Mouse (Mus musculus): Measurements from ENCODE around the gene Rpap2.
A peak's percentile ranks its signal among the peaks of the same experiment; 100 is the strongest.

Rpap2 gene

GRCm38 (mm10) chr5:107687161-107687560 lies 90.0 kb downstream of the Rpap2 start:
- DNase-seq (ENCODE audit: low spot score): no peak

GRCm38 (mm10) chr5:107687592-107688498 lies 90.7 kb downstream of the Rpap2 start:
- DNase-seq (ENCODE audit: low spot score): peak; percentile 49

GRCm38 (mm10) chr5:107688499-107688866 lies 91.3 kb downstream of the Rpap2 start:
- no peak for DNase-seq (ENCODE audit: low spot score)

GRCm38 (mm10) chr5:107695019-107695418 lies 97.8 kb downstream of the Rpap2 start:
- DNase-seq (ENCODE audit: low spot score): no peak

GRCm38 (mm10) chr5:107698888-107699287 lies 101.7 kb downstream of the Rpap2 start:
- no peak for DNase-seq (ENCODE audit: low spot score)

- DNase-seq (ENCODE audit: low spot score): no peak
Observed at GRCm38 (mm10) chr5:107700873-107701272, 103.7 kb downstream of the Rpap2 start.

- DNase-seq (ENCODE audit: low spot score): no peak
Observed at GRCm38 (mm10) chr5:107701658-107702057, 104.5 kb downstream of the Rpap2 start.

GRCm38 (mm10) chr5:107703207-107703763 lies 106.1 kb downstream of the Rpap2 start:
- DNase-seq (ENCODE audit: low spot score): no peak

GRCm38 (mm10) chr5:107705756-107706155 lies 108.6 kb downstream of the Rpap2 start:
- no peak for DNase-seq (ENCODE audit: low spot score)

- no peak for DNase-seq (ENCODE audit: low spot score)
Observed at GRCm38 (mm10) chr5:107706262-107706661, 109.1 kb downstream of the Rpap2 start.

- DNase-seq (ENCODE audit: low spot score): no peak
Observed at GRCm38 (mm10) chr5:107708124-107708797, 111.1 kb downstream of the Rpap2 start.
